Mouse (Mus musculus) kidney, embryonic 16.5 days (tissue): ENCODE data around the gene Tcirg1. TPM values are rescaled to one million over a fixed set of nuclear protein-coding genes. Genes with fewer than 3 reads are reported as not detected.

Experiments used
- ATAC-seq: fragments of 200-750 bp; cut with Nextera tagmentation; 2 replicates; pipeline ENCODE4 v1.8.0; 2017; ENCODE audit warnings: moderate TSS enrichment; ENCODE audit not compliant: low FRiP score, low TSS enrichment
- H3K27ac ChIP-seq: fragments of 300-500 bp; sonication (generic); 2 replicates; pipeline ENCODE4 v1.5.1; 2014; ENCODE audit warnings: low read length
- H3K27me3 ChIP-seq: fragments of 300-500 bp; sonication (generic); 2 replicates; pipeline ENCODE4 v1.6.1; 2014; ENCODE audit warnings: low read length, control low read depth, mixed read lengths; ENCODE audit not compliant: insufficient read depth
- H3K36me3 ChIP-seq: fragments of 300-500 bp; sonication (generic); 2 replicates; pipeline ENCODE4 v1.6.1; 2014; ENCODE audit warnings: low read length, control low read depth, mixed read lengths; ENCODE audit not compliant: insufficient read depth
- H3K4me1 ChIP-seq: fragments of 300-500 bp; sonication (generic); 2 replicates; pipeline ENCODE4 v1.6.1; 2014; ENCODE audit warnings: low read length, control low read depth, mixed read lengths; ENCODE audit not compliant: insufficient read depth
- H3K4me2 ChIP-seq: fragments of 300-500 bp; sonication (generic); replicated peaks from 2 replicates; pipeline ENCODE4 v1.6.1; 2014; ENCODE audit warnings: low read depth, low read length
- H3K4me3 ChIP-seq: fragments of 300-500 bp; sonication (generic); 2 replicates; pipeline ENCODE4 v1.5.1; 2014; ENCODE audit warnings: mild to moderate bottlenecking, low read length
- H3K9ac ChIP-seq: fragments of 300-500 bp; sonication (generic); replicated peaks from 2 replicates; pipeline ENCODE4 v1.6.1; 2014; ENCODE audit warnings: low read length
- H3K9me3 ChIP-seq: fragments of 300-500 bp; sonication (generic); 2 replicates; pipeline ENCODE4 v1.6.1; 2016; ENCODE audit warnings: low read length, control low read depth
- WGBS: fragments of 180-500 bp; shearing (Covaris S2); extraction: QIAGEN DNeasy Blood & Tissue Kit; methylation state at CpG from one replicate; pipeline ENCODE4 v1.1.7; 2014; 5-methylcytosine and 5-hydroxymethylcytosine counted together
- polyA plus RNA-seq: library from polyadenylated mRNA; unstranded; fragments of >200 nt; fragmentation: Nextera tagmentation; extraction: Ambion mirVana; gene quantifications from 2 replicates; pipeline ENCODE4 v1.2.1, GENCODE M21; 2015

Tcirg1 gene
- polyA plus RNA-seq, 1 experiment from 2014 or later: 56.1 TPM

DNA sequence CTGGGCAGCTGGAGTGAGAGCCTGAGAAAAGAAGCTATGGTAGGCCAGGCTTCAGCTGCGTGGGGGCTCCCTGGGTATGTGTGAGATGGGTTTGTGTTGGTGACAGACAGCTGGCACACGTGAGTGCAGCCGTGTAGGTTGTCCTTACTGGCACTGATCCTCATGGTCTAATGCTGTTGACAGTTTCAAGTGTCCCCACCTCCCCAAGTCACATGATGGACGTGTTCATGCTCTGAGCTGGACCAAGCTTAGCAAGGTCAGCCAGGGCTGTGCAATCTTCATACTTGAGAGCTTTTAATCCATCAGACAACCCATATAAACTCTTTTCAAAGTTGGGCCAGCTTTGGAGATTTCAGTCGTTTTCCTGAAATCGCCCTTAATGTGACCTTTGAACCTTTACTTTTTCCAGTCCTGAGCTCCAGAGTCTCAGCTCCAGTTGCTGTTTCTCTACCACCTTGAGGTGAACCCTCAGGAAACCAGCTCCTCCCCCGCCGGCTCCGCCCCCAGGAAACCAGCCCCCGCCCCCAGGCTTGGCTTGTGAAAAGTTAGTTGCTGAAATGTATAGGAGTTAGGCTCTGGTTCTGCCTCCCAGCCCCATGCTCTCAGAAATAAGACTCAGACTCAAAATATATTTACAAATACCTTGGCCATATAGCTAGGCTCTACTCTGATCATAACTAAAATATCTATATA is 39.1 kb upstream of the Tcirg1 start:
- H3K27ac ChIP-seq: no peak overlapping the region
- WGBS: 31% methylated on average over 10 of the region's 10 CpGs
- no peak overlapping the region for H3K9ac ChIP-seq
- no peaks in the 10 kb centered on the region for H3K36me3 ChIP-seq
- H3K4me1 ChIP-seq: peaks cover 6% of the 10 kb centered on the region
- no peak overlapping the region for H3K4me2 ChIP-seq
- no peaks in the 10 kb centered on the region for H3K27me3 ChIP-seq
- no peaks in the 10 kb centered on the region for H3K9me3 ChIP-seq
- no peak for ATAC-seq
- no peak overlapping the region for H3K4me3 ChIP-seq

DNA sequence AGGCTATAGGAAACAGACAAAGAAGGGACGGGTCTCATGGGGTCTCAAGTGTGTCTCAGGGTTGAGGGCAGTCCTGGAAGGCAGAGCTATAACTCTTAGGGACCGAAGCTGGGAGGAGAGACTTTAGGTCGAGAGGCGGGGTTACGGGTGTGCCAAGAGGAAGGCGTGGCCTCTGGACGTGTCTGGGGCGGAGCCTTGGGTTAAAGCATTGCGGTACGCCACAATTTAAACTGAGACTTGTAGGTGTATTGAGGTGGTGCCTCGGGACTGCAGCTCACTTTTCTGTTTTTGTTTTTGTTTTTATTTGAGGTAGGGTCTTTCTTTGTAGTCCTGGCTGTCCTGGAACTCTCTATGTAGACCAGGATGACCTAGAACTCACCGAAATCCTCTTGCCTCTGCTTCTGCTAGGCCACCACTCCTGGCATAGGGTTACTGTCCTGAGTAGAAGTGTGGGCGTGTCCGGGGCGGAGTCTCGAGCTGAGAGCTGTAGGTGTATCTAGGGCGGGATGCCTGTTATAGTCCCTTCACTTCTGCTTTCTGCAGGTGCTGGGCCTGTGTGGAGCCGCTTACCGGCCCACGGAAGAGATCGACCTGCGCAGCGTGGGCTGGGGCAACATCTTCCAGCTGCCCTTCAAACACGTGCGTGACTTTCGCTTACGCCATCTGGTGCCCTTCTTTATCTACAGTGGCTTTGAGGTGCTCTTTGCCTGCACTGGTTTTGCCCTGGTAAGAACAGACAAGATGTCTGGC is 36.2 kb upstream of the Tcirg1 start:
- Histone ChIP-seq H3K36me3 (no peaks in the 10 kb centered on the region), H3K4me2 (peak overlapping the region; percentile 36), H3K27ac (no peak overlapping the region), H3K9me3 (no peaks in the 10 kb centered on the region), H3K4me3 (no peak overlapping the region), H3K9ac (no peak overlapping the region), H3K27me3 (no peaks in the 10 kb centered on the region), H3K4me1 (peaks cover 6% of the 10 kb centered on the region)
- no peak for ATAC-seq
- 22% methylated on average over 27 of the region's 27 CpGs for WGBS

DNA sequence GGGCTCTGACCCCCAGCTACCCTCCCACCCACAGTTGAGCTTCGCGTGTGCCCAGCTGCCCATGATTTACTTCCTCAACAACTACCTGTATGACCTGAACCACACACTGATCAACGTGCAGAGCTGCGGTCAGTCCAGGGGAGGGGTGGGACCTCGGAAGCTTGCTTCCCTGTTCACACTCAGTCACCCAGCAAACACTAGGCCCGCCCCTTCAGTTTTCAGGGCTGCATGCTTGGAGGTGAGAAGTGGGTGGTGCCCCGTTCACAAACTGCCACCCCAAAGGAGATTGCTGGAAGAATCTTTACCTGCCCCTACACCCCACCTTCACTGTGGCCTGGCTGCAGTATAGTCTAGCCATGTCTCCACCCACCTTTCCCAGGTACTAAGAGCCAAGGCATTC is 35.4 kb upstream of the Tcirg1 start:
- Histone ChIP-seq H3K4me1 (peaks cover 6% of the 10 kb centered on the region), H3K36me3 (no peaks in the 10 kb centered on the region), H3K4me2 (no peak overlapping the region), H3K4me3 (no peak overlapping the region), H3K27me3 (no peaks in the 10 kb centered on the region), H3K9me3 (no peaks in the 10 kb centered on the region), H3K27ac (no peak overlapping the region), H3K9ac (no peak overlapping the region)
- ATAC-seq: 0 out of 2 replicates have a peak, but pooled peaks have one; percentile 37
- 79% methylated on average over 7 of the region's 7 CpGs for WGBS

DNA sequence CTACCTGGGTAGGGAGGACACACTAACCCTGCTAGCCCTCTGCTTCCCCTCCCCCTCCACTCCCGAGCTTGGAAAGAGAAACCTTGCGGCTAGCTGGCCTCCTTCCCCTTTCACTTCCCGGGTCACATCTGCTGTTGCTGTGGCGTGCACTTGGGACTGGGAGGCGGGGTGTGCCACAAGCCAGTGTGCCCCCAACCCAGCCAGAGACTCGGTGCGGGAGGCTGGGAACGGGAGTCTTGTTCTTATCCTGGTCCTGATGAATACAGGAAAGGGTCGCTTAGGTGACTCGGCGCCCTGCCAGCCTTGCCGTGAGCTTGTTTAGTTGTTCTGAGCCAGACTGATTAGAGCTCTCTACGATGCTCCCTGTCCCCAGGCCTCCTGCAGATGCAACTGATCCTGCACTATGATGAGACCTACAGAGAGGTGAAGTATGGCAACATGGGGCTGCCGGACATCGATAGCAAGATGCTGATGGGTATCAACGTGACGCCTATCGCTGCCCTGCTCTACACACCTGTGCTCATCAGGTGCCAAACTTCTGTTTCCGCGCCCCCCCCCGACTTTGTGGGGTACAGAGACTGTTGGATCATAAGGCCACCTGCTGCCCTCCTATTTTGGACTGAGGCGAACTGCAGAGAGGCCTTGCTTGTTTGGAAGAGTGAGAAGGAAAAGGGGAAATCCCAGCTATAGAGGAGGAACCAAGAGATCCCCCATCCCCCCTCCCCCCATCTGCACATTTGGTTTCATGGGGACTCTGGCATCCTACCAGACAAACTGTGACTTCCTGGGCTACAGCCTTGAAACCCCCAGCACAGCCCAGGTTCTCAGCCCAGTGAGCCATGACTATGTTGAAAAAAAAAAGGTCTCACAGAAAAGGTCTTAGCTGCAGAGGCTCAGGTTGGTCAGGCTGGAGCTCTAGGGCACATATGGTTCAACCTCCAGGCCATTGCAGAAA is 29.2 kb upstream of the Tcirg1 start:
- peak overlapping the region; percentile 75 for H3K9ac ChIP-seq
- peak overlapping the region; percentile 12; the same call in 1 of the 2 replicates for H3K27ac ChIP-seq
- peak overlapping the region; percentile 60 for H3K4me3 ChIP-seq
- H3K9me3 ChIP-seq: no peaks in the 10 kb centered on the region
- WGBS: 5% methylated on average over 22 of the region's 22 CpGs
- no peaks in the 10 kb centered on the region for H3K27me3 ChIP-seq
- H3K4me1 ChIP-seq: peaks cover 13% of the 10 kb centered on the region; the same call in 1 of the 2 replicates
- no peaks in the 10 kb centered on the region for H3K36me3 ChIP-seq
- 0 out of 2 replicates have a peak, but pooled peaks have one; percentile 18 for ATAC-seq
- H3K4me2 ChIP-seq: peak overlapping the region; percentile 82

GRCm38 (mm10) chr19:3935032-3935895 is 28.3 kb upstream of the Tcirg1 start, which contains the start of gene Unc93b1:
TSS of gene Unc93b1 (plus strand) at chr19:3935186.
- Histone ChIP-seq H3K4me3 (peak within 1 kb of the TSS; percentile 60), H3K4me1 (peaks cover 21% of the 10 kb centered on the region), H3K27me3 (no peaks in the 10 kb centered on the region), H3K9ac (peak within 1 kb of the TSS; percentile 75), H3K4me2 (peak within 1 kb of the TSS; percentile 82), H3K27ac (peak within 1 kb of the TSS; percentile 12; the same call in 1 of the 2 replicates), H3K9me3 (no peaks in the 10 kb centered on the region), H3K36me3 (no peaks in the 10 kb centered on the region)
- ATAC-seq: peak; percentile 92
- WGBS: 8% methylated on average over 41 of the region's 42 CpGs

- peaks cover 34% of the 10 kb centered on the region for H3K4me1 ChIP-seq
- no peaks in the 10 kb centered on the region for H3K27me3 ChIP-seq
- no peak overlapping the region for H3K27ac ChIP-seq
- ATAC-seq: no peak
- H3K36me3 ChIP-seq: no peaks in the 10 kb centered on the region
- no peak overlapping the region for H3K9ac ChIP-seq
- no peak overlapping the region for H3K4me3 ChIP-seq
- H3K9me3 ChIP-seq: no peaks in the 10 kb centered on the region
- H3K4me2 ChIP-seq: no peak overlapping the region
- 93% methylated on average over 9 of the region's 9 CpGs for whole genome bisulfite sequencing
Measured at GRCm38 (mm10) chr19:3931716-3932115, 24.8 kb upstream of the Tcirg1 start.

- Histone ChIP-seq H3K27ac (peak overlapping the region; percentile 80; the same call in 1 of the 2 replicates), H3K9me3 (no peaks in the 10 kb centered on the region), H3K4me2 (no peak overlapping the region), H3K4me1 (peaks cover 25% of the 10 kb centered on the region), H3K9ac (0 out of 2 replicates have a peak overlapping the region, but pooled peaks have one; percentile 32), H3K27me3 (no peaks in the 10 kb centered on the region), H3K4me3 (no peak overlapping the region), H3K36me3 (no peaks in the 10 kb centered on the region)
- ATAC-seq: no peak
- WGBS: 49% methylated on average over 21 of the region's 21 CpGs
Measured at GRCm38 (mm10) chr19:3930262-3931057, 23.5 kb upstream of the Tcirg1 start.

- H3K4me3 ChIP-seq: no peak within 1 kb of the TSS
- peak; percentile 67 for ATAC-seq
Measured at GRCm38 (mm10) chr19:3929211-3929941, 22.4 kb upstream of the Tcirg1 start, which contains the start of gene Aldh3b1. TSS of gene Aldh3b1 (minus strand) at chr19:3929808.

More at GRCm38 (mm10) chr19:3929211-3929941, 22.4 kb upstream of the Tcirg1 start, which contains the start of gene Aldh3b1:
- H3K27me3 ChIP-seq: no peaks in the 10 kb centered on the region
- H3K27ac ChIP-seq: peak within 1 kb of the TSS; percentile 80
- H3K4me2 ChIP-seq: no peak within 1 kb of the TSS
- H3K36me3 ChIP-seq: no peaks in the 10 kb centered on the region
- 0 out of 2 replicates have a peak within 1 kb of the TSS, but pooled peaks have one; percentile 32 for H3K9ac ChIP-seq
- WGBS: 42% methylated on average over 12 of the region's 12 CpGs
- no peaks in the 10 kb centered on the region for H3K9me3 ChIP-seq
- H3K4me1 ChIP-seq: peaks cover 21% of the 10 kb centered on the region
